Mouse (Mus musculus) myocyte (in vitro differentiated cells): Measurements from ENCODE around the gene Zc2hc1c. TPM values are rescaled to one million over a fixed set of nuclear protein-coding genes. Genes with fewer than 3 reads are reported as not detected.

Experiments used
- H3K27me3 ChIP-seq: one replicate; pipeline ENCODE4 v1.6.1; 2011; ENCODE audit not compliant: control insufficient read depth, insufficient read depth, insufficient read length
- H3K36me3 ChIP-seq: one replicate; pipeline ENCODE4 v1.6.1; 2011; ENCODE audit not compliant: control insufficient read depth, insufficient read depth
- H3K4me2 ChIP-seq: one replicate; pipeline ENCODE4 v1.6.1; 2011; ENCODE audit warnings: low read depth, control low read depth
- H3K4me3 ChIP-seq: one replicate; pipeline ENCODE4 v1.5.1; 2011; ENCODE audit warnings: mild to moderate bottlenecking, control low read depth, moderate library complexity
- H3K79me2 ChIP-seq: one replicate; pipeline ENCODE4 v1.6.1; 2011; ENCODE audit not compliant: control insufficient read depth, insufficient read depth
- H3ac ChIP-seq: one replicate; pipeline ENCODE4 v1.6.1; 2011; ENCODE audit not compliant: control insufficient read depth, insufficient read length
- CEBPB ChIP-seq: IDR thresholded peaks from 2 replicates; pipeline ENCODE4 v1.6.1; 2011; ENCODE audit warnings: mild to moderate bottlenecking, moderate library complexity; ENCODE audit not compliant: poor library complexity, insufficient read depth, severe bottlenecking
- E2F4 ChIP-seq: IDR thresholded peaks from one replicate; pipeline ENCODE4 v1.6.1; 2011; ENCODE audit warnings: mild to moderate bottlenecking, control low read depth, moderate library complexity; ENCODE audit not compliant: insufficient read depth
- MAX ChIP-seq: IDR thresholded peaks from one replicate; pipeline ENCODE4 v1.6.1; 2011; ENCODE audit warnings: low read depth, mild to moderate bottlenecking, control low read depth
- MYOD1 ChIP-seq, 3 experiments: IDR thresholded peaks; one replicate each; pipeline ENCODE4 v1.6.1; 2011; ENCODE audit warnings: control low read depth in 2 of 3, low read depth in 2 of 3, mild to moderate bottlenecking in 2 of 3, moderate library complexity in 1 of 3; ENCODE audit not compliant: insufficient read length in 2 of 3, control insufficient read depth in 1 of 3
- MYOG ChIP-seq, 3 experiments: IDR thresholded peaks; one replicate each; pipeline ENCODE4 v1.6.1; 2011; ENCODE audit warnings: control low read depth in 2 of 3, low read depth in 2 of 3, mild to moderate bottlenecking in 2 of 3; ENCODE audit not compliant: insufficient read length in 2 of 3, control insufficient read depth in 1 of 3, insufficient read depth in 1 of 3
- POLR2A ChIP-seq: IDR thresholded peaks from one replicate; pipeline ENCODE4 v1.6.1; 2011; ENCODE audit warnings: low read depth, mild to moderate bottlenecking, control low read depth, moderate library complexity; ENCODE audit not compliant: insufficient read length
- POLR2AphosphoS2 ChIP-seq: IDR thresholded peaks from one replicate; pipeline ENCODE4 v1.6.1; 2011; ENCODE audit warnings: low read depth, control low read depth; ENCODE audit not compliant: insufficient read length
- REST ChIP-seq: IDR thresholded peaks from one replicate; pipeline ENCODE4 v1.6.1; 2011; ENCODE audit warnings: mild to moderate bottlenecking, control low read depth, moderate library complexity; ENCODE audit not compliant: insufficient read depth, insufficient read length
- SRF ChIP-seq: IDR thresholded peaks from one replicate; pipeline ENCODE4 v1.6.1; 2011; ENCODE audit warnings: low read depth; ENCODE audit not compliant: control insufficient read depth, insufficient read length
- TCF12 ChIP-seq: IDR thresholded peaks from one replicate; pipeline ENCODE4 v1.6.1; 2011; ENCODE audit warnings: mild to moderate bottlenecking, control low read depth; ENCODE audit not compliant: poor library complexity, insufficient read depth, severe bottlenecking
- TCF3 ChIP-seq: IDR thresholded peaks from one replicate; pipeline ENCODE4 v1.6.1; 2011; ENCODE audit warnings: low read depth, control low read depth; ENCODE audit not compliant: insufficient read length
- USF1 ChIP-seq: IDR thresholded peaks from one replicate; pipeline ENCODE4 v1.6.1; 2011; ENCODE audit warnings: low read depth, mild to moderate bottlenecking, control low read depth, moderate library complexity
- polyA plus RNA-seq: library from polyadenylated mRNA; unstranded; fragments of >200 nt; fragmentation: generic; extraction: Trizol; gene quantifications from one replicate; pipeline ENCODE4 v1.2.1, GENCODE M21; 2012; ENCODE audit warnings: missing spikeins

Zc2hc1c gene
- polyA plus RNA-seq, 1 experiment = 1.7 TPM

GRCm38 (mm10) chr12:85344252-85344651 is 55.9 kb downstream of the Zc2hc1c start:
- peaks cover 18% of the 10 kb centered on the region for H3K36me3 ChIP-seq
- H3ac ChIP-seq = no peak overlapping the region
- peaks cover 14% of the 10 kb centered on the region for H3K79me2 ChIP-seq
- no peaks in the 10 kb centered on the region for H3K27me3 ChIP-seq
- no peak overlapping the region for H3K4me2 ChIP-seq
- no peak for TF ChIP-seq E2F4
- TF ChIP-seq USF1 = no peak
- no peak for TF ChIP-seq CEBPB
- TF ChIP-seq POLR2A = no peak
- TF ChIP-seq TCF12 = no peak
- TF ChIP-seq MYOD1 (IDR thresholded peaks at IDR 0.05; ENCODE audit: control insufficient read depth in 1 of 3, insufficient read length in 2 of 3, low read depth in 2 of 3) = no peak
- no peak for TF ChIP-seq POLR2AphosphoS2
- no peak for TF ChIP-seq SRF
- no peak for TF ChIP-seq TCF3
- TF ChIP-seq MYOG (IDR thresholded peaks at IDR 0.05; ENCODE audit: control insufficient read depth in 1 of 3, insufficient read depth in 1 of 3, insufficient read length in 2 of 3, low read depth in 2 of 3) = no peak
- TF ChIP-seq REST = no peak
- no peak for TF ChIP-seq MAX
- H3K4me3 ChIP-seq = no peak overlapping the region

- H3K4me3 ChIP-seq = no peak overlapping the region
- peaks cover 6% of the 10 kb centered on the region for H3K79me2 ChIP-seq
- H3K27me3 ChIP-seq = no peaks in the 10 kb centered on the region
- H3K36me3 ChIP-seq = peaks cover 22% of the 10 kb centered on the region
- H3K4me2 ChIP-seq = no peak overlapping the region
- H3ac ChIP-seq = no peak overlapping the region
- no peak for TF ChIP-seq USF1
- no peak for TF ChIP-seq MAX
- TF ChIP-seq MYOD1 (IDR thresholded peaks at IDR 0.05; ENCODE audit: control insufficient read depth in 1 of 3, insufficient read length in 2 of 3, low read depth in 2 of 3) = no peak
- no peak for TF ChIP-seq SRF
- no peak for TF ChIP-seq POLR2AphosphoS2
- TF ChIP-seq TCF12 = no peak
- no peak for TF ChIP-seq E2F4
- no peak for TF ChIP-seq REST
Measured at GRCm38 (mm10) chr12:85345559-85345958, 57.2 kb downstream of the Zc2hc1c start.

GRCm38 (mm10) chr12:85346374-85346773 is 58.0 kb downstream of the Zc2hc1c start:
- H3K36me3 ChIP-seq = peaks cover 26% of the 10 kb centered on the region
- no peak overlapping the region for H3K4me3 ChIP-seq
- H3ac ChIP-seq = no peak overlapping the region
- TF ChIP-seq POLR2A = no peak
- TF ChIP-seq MYOD1 (IDR thresholded peaks at IDR 0.05; ENCODE audit: control insufficient read depth in 1 of 3, insufficient read length in 2 of 3, low read depth in 2 of 3) = no peak
- no peak for TF ChIP-seq MYOG (IDR thresholded peaks at IDR 0.05; ENCODE audit: control insufficient read depth in 1 of 3, insufficient read depth in 1 of 3, insufficient read length in 2 of 3, low read depth in 2 of 3)
- TF ChIP-seq MAX = no peak
- no peak for TF ChIP-seq SRF
- no peaks in the 10 kb centered on the region for H3K27me3 ChIP-seq
- no peak overlapping the region for H3K4me2 ChIP-seq
- peaks cover 12% of the 10 kb centered on the region for H3K79me2 ChIP-seq

GRCm38 (mm10) chr12:85347196-85347595 is 58.8 kb downstream of the Zc2hc1c start:
- no peaks in the 10 kb centered on the region for H3K27me3 ChIP-seq
- H3ac ChIP-seq = no peak overlapping the region
- peaks cover 20% of the 10 kb centered on the region for H3K79me2 ChIP-seq
- no peak overlapping the region for H3K4me3 ChIP-seq
- no peak overlapping the region for H3K4me2 ChIP-seq
- peaks cover 31% of the 10 kb centered on the region for H3K36me3 ChIP-seq
- no peak for TF ChIP-seq REST
- TF ChIP-seq POLR2A = no peak
- no peak for TF ChIP-seq CEBPB
- TF ChIP-seq POLR2AphosphoS2 = no peak
- no peak for TF ChIP-seq MAX
- TF ChIP-seq USF1 = no peak
- no peak for TF ChIP-seq TCF12
- TF ChIP-seq MYOG (IDR thresholded peaks at IDR 0.05; ENCODE audit: control insufficient read depth in 1 of 3, insufficient read depth in 1 of 3, insufficient read length in 2 of 3, low read depth in 2 of 3) = no peak
- TF ChIP-seq E2F4 = no peak
- no peak for TF ChIP-seq SRF

GRCm38 (mm10) chr12:85348338-85348737 is 59.9 kb downstream of the Zc2hc1c start:
- H3ac ChIP-seq = no peak overlapping the region
- H3K27me3 ChIP-seq = no peaks in the 10 kb centered on the region
- H3K79me2 ChIP-seq = peaks cover 30% of the 10 kb centered on the region
- peaks cover 38% of the 10 kb centered on the region for H3K36me3 ChIP-seq
- H3K4me3 ChIP-seq = no peak overlapping the region
- H3K4me2 ChIP-seq = no peak overlapping the region
- no peak for TF ChIP-seq CEBPB
- no peak for TF ChIP-seq USF1
- no peak for TF ChIP-seq MYOD1 (IDR thresholded peaks at IDR 0.05; ENCODE audit: control insufficient read depth in 1 of 3, insufficient read length in 2 of 3, low read depth in 2 of 3)
- TF ChIP-seq SRF = no peak
- TF ChIP-seq E2F4 = no peak
- TF ChIP-seq POLR2AphosphoS2 = no peak
- TF ChIP-seq TCF3 = no peak
- TF ChIP-seq MAX = no peak
- TF ChIP-seq REST = no peak
- TF ChIP-seq TCF12 = no peak
- no peak for TF ChIP-seq MYOG (IDR thresholded peaks at IDR 0.05; ENCODE audit: control insufficient read depth in 1 of 3, insufficient read depth in 1 of 3, insufficient read length in 2 of 3, low read depth in 2 of 3)
- no peak for TF ChIP-seq POLR2A

Other genes with a start within 250 kb of the Zc2hc1c start
- gene Prox2, start 177.8 kb upstream of the Zc2hc1c start, polyA plus RNA-seq = 1.9 TPM
- gene Dlst, start 177.8 kb upstream of the Zc2hc1c start, polyA plus RNA-seq = 219 TPM
- 0.53 TPM for gene Rps6kl1, start 137.3 kb upstream of the Zc2hc1c start, polyA plus RNA-seq
- 41.9 TPM for gene Pgf, start 110.8 kb upstream of the Zc2hc1c start, polyA plus RNA-seq
- 342 TPM for gene Eif2b2, start 69.1 kb upstream of the Zc2hc1c start, polyA plus RNA-seq
- 1.4 TPM for gene Mlh3, start 18.0 kb upstream of the Zc2hc1c start, polyA plus RNA-seq
- gene Acyp1, start 153 bp upstream of the Zc2hc1c start, polyA plus RNA-seq = 22.0 TPM
- gene Nek9, start 50.8 kb downstream of the Zc2hc1c start, polyA plus RNA-seq = 40.4 TPM
- gene Tmed10, start 86.3 kb downstream of the Zc2hc1c start, polyA plus RNA-seq = 193 TPM
- gene Fos, start 185.3 kb downstream of the Zc2hc1c start, polyA plus RNA-seq = 3.1 TPM